Mouse (Mus musculus) central nervous system, embryonic 18 days (tissue): Measurements from ENCODE around the gene Nhsl2. TPM values are rescaled to one million over a fixed set of nuclear protein-coding genes. Genes with fewer than 3 reads are reported as not detected.

ENCODE experiments used
- polyA plus RNA-seq: library from polyadenylated mRNA; depleted of rRNA; stranded (reverse); fragments of >200 nt; gene quantifications from 2 replicates; pipeline ENCODE4 v1.2.3, GENCODE M21; 2012; rRNA removed

The Nhsl2 gene
- 3.4 TPM in 2 replicates for polyA plus RNA-seq

GRCm38 (mm10) chrX:101849281-101849821 lies at the start of gene Nhsl2:
Gene Nhsl2 (plus strand): TSS chrX:101849385.

GRCm38 (mm10) chrX:102070591-102071471 lies 221.6 kb downstream of the Nhsl2 start, which contains the start of gene Rtl5:
Gene Rtl5 (minus strand): TSS chrX:102071304.

GRCm38 (mm10) chrX:102119042-102119864 lies 270.1 kb downstream of the Nhsl2 start, which contains the start of gene Pin4:
Gene Pin4 (plus strand): TSS chrX:102119447.

Other genes starting within 250 kb of the Nhsl2 start
- 387 and 392 TPM in 2 replicates for gene Ogt, start 209.3 kb upstream of the Nhsl2 start, polyA plus RNA-seq
- gene Cxcr3, start 115.1 kb upstream of the Nhsl2 start, polyA plus RNA-seq, result 0.08 and 0.14 TPM in 2 replicates
- 0.09 and 0.21 TPM in 2 replicates for gene Gm4779, start 55.0 kb upstream of the Nhsl2 start, polyA plus RNA-seq
- 0.18 TPM in 1 of 2 replicates, not detected in the other for gene 8030474K03Rik, start 54.7 kb upstream of the Nhsl2 start, polyA plus RNA-seq
- gene Rtl5, start 221.9 kb downstream of the Nhsl2 start, polyA plus RNA-seq, result 43.3 and 45.2 TPM in 2 replicates